In genomic region chr2:74027404-74028104, GRCm38 (mm10) we compare ENCODE assay signal across 8 mouse cellular contexts.
DNase-seq lines count a peak whose midpoint lies in the region; ATAC-seq lines count a peak whose summit lies in the region.

No protein-coding gene starts in this region.

- no peak overlapping the region for H3K9ac ChIP-seq in lung, embryonic 16.5 days (ENCODE audit: low read length)
- H3K9ac ChIP-seq in hindbrain, embryonic 12.5 days = no peak overlapping the region
- peak overlapping the region; percentile 31; the same call in 1 of the 2 replicates for H3K9ac ChIP-seq in limb, embryonic 12.5 days (replicated peaks)

- DNase-seq in adrenal gland, postnatal 25 days = peak; percentile 12
- no peak for DNase-seq in adrenal gland, adult 18-20 months (ENCODE audit: low spot score in 2 of 2)
- DNase-seq in lung, postnatal 25 days (ENCODE audit: low spot score) = no peak
- peak; percentile 61 for DNase-seq in retina, embryonic 14.5 days (ENCODE audit: low spot score)
- no peak for DNase-seq in T-cell, adult 2 months (ENCODE audit: low spot score)

- H3K9me3 ChIP-seq in lung, embryonic 16.5 days (ENCODE audit: control insufficient read depth, low read length) = no peaks in the 10 kb centered on the region
- H3K9me3 ChIP-seq in hindbrain, embryonic 12.5 days (replicated peaks) = no peaks in the 10 kb centered on the region
- no peaks in the 10 kb centered on the region for H3K9me3 ChIP-seq in limb, embryonic 12.5 days

- no peak overlapping the region for H3K4me3 ChIP-seq in lung, embryonic 16.5 days (ENCODE audit: low read length)
- no peak overlapping the region for H3K4me3 ChIP-seq in hindbrain, embryonic 12.5 days
- peak overlapping the region; percentile 6; the same call in 1 of the 2 replicates for H3K4me3 ChIP-seq in limb, embryonic 12.5 days (replicated peaks)

- peaks cover 3% of the 10 kb centered on the region for H3K4me1 ChIP-seq in lung, embryonic 16.5 days (replicated peaks; ENCODE audit: control insufficient read depth, insufficient read depth, low read length)
- H3K4me1 ChIP-seq in hindbrain, embryonic 12.5 days = no peaks in the 10 kb centered on the region
- peaks cover 25% of the 10 kb centered on the region for H3K4me1 ChIP-seq in limb, embryonic 12.5 days (replicated peaks)

- no peak overlapping the region for H3K27ac ChIP-seq in lung, embryonic 16.5 days (ENCODE audit: low read length)
- peak overlapping the region; percentile 45; the same call in 1 of the 2 replicates for H3K27ac ChIP-seq in hindbrain, embryonic 12.5 days
- peak overlapping the region; percentile 77 for H3K27ac ChIP-seq in limb, embryonic 12.5 days

- 57% methylated on average over 11 of the region's 11 CpGs for WGBS in lung, embryonic 16.5 days
- WGBS in hindbrain, embryonic 12.5 days = 55% methylated on average over 11 of the region's 11 CpGs
- 24% methylated on average over 11 of the region's 11 CpGs for WGBS in limb, embryonic 12.5 days

- no peaks in the 10 kb centered on the region for H3K27me3 ChIP-seq in lung, embryonic 16.5 days (ENCODE audit: control insufficient read depth, insufficient read depth, low read depth, low read length)
- H3K27me3 ChIP-seq in hindbrain, embryonic 12.5 days = no peaks in the 10 kb centered on the region
- H3K27me3 ChIP-seq in limb, embryonic 12.5 days = peaks cover 6% of the 10 kb centered on the region

- 0 out of 2 replicates have a peak, but pooled peaks have one; percentile 37 for ATAC-seq in lung, embryonic 16.5 days (ENCODE audit: low read depth)
- no peak for ATAC-seq in hindbrain, embryonic 12.5 days (ENCODE audit: low FRiP score)
- ATAC-seq in limb, embryonic 12.5 days (ENCODE audit: insufficient number of reproducible peaks, insufficient read depth, low FRiP score, low TSS enrichment, low read depth) = peak; percentile 59; the same call in 1 of the 2 replicates

- H3K4me2 ChIP-seq in lung, embryonic 16.5 days (ENCODE audit: low read depth, low read length) = no peak overlapping the region; the same call in 1 of the 2 replicates
- no peak overlapping the region for H3K4me2 ChIP-seq in hindbrain, embryonic 12.5 days (replicated peaks)
- peak overlapping the region; percentile 38 for H3K4me2 ChIP-seq in limb, embryonic 12.5 days

- no peaks in the 10 kb centered on the region for H3K36me3 ChIP-seq in lung, embryonic 16.5 days (ENCODE audit: control insufficient read depth, insufficient read depth, low read length)
- H3K36me3 ChIP-seq in hindbrain, embryonic 12.5 days = no peaks in the 10 kb centered on the region
- H3K36me3 ChIP-seq in limb, embryonic 12.5 days = no peaks in the 10 kb centered on the region

Comparison
In these comparisons a context has a peak if more than half of its experiments do, and no peak if none do; other contexts are left out.
1. DNase-seq: peak in adrenal gland, postnatal 25 days (single experiment) and retina, embryonic 14.5 days (single experiment); none in adrenal gland, adult 18-20 months (0 of 2), lung, postnatal 25 days (single experiment) and T-cell, adult 2 months (single experiment).